Mouse (Mus musculus) midbrain, embryonic 14.5 days (tissue): ENCODE measurements at regions not wholly inside any gene's neighbourhood (a gene's known extent, or its start where the extent isn't known, plus 50 kb on each side); places are given as distances from the start of the nearest gene placed in this dataset.

Source experiments
- ATAC-seq: fragments of 200-750 bp; cut with Nextera tagmentation; 2 replicates; pipeline ENCODE4 v1.8.0; 2017; ENCODE audit warnings: moderate number of reproducible peaks, moderate library complexity; ENCODE audit not compliant: low FRiP score, low TSS enrichment
- DNase-seq: peaks from one replicate; pipeline ENCODE4 v3.0.0-alpha.2; 2015
- H3K27ac ChIP-seq: fragments of 300-500 bp; sonication (generic); replicated peaks from 2 replicates; pipeline ENCODE4 v1.5.1; 2014; ENCODE audit warnings: mild to moderate bottlenecking, low read depth, low read length, moderate library complexity
- H3K27me3 ChIP-seq: fragments of 300-500 bp; sonication (generic); 2 replicates; pipeline ENCODE4 v1.6.1; 2014; ENCODE audit warnings: low read length, control low read depth, mixed read lengths; ENCODE audit not compliant: control insufficient read depth, insufficient read depth
- H3K36me3 ChIP-seq: fragments of 300-500 bp; sonication (generic); 2 replicates; pipeline ENCODE4 v1.6.1; 2014; ENCODE audit warnings: low read length, control low read depth; ENCODE audit not compliant: control insufficient read depth, insufficient read depth
- H3K4me1 ChIP-seq: fragments of 300-500 bp; sonication (generic); 2 replicates; pipeline ENCODE4 v1.6.1; 2014; ENCODE audit warnings: mild to moderate bottlenecking, antibody characterized with exemption, low read length, control low read depth; ENCODE audit not compliant: control insufficient read depth, insufficient read depth
- H3K4me2 ChIP-seq: fragments of 300-500 bp; sonication (generic); 2 replicates; pipeline ENCODE4 v1.6.1; 2014; ENCODE audit warnings: mild to moderate bottlenecking, low read length, moderate library complexity
- H3K4me3 ChIP-seq: fragments of 300-500 bp; sonication (generic); replicated peaks from 2 replicates; pipeline ENCODE4 v1.5.1; 2014; ENCODE audit warnings: low read depth, low read length
- H3K9ac ChIP-seq: fragments of 300-500 bp; sonication (generic); replicated peaks from 2 replicates; pipeline ENCODE4 v1.6.1; 2014; ENCODE audit warnings: mild to moderate bottlenecking, low read length, moderate library complexity
- H3K9me3 ChIP-seq: fragments of 300-500 bp; sonication (generic); 2 replicates; pipeline ENCODE4 v1.6.1; 2016; ENCODE audit warnings: low read length, control low read depth, mixed read lengths; ENCODE audit not compliant: control insufficient read depth
- WGBS: fragments of 180-500 bp; shearing (Covaris S2); extraction: QIAGEN DNeasy Blood & Tissue Kit; methylation state at CpG from one replicate; pipeline ENCODE4 v1.1.7; 2014; 5-methylcytosine and 5-hydroxymethylcytosine counted together

- Histone ChIP-seq H3K27ac (no peak overlapping the region), H3K27me3 (no peaks in the 10 kb centered on the region), H3K4me2 (no peak overlapping the region), H3K9me3 (no peaks in the 10 kb centered on the region), H3K9ac (no peak overlapping the region), H3K4me3 (no peak overlapping the region), H3K36me3 (no peaks in the 10 kb centered on the region), H3K4me1 (no peaks in the 10 kb centered on the region)
- WGBS = 94% methylated on average over 8 of the region's 8 CpGs
- DNase-seq (no peak), ATAC-seq (no peak)
Observed at GRCm38 (mm10) chr6:43914741-43915140, 248.7 kb upstream of the Tpk1 start.

- no peak overlapping the region for H3K4me3 ChIP-seq
- no peak for ATAC-seq
- H3K36me3 ChIP-seq = no peaks in the 10 kb centered on the region
- H3K4me1 ChIP-seq = no peaks in the 10 kb centered on the region
- H3K9ac ChIP-seq = no peak overlapping the region
- H3K9me3 ChIP-seq = no peaks in the 10 kb centered on the region
- H3K27me3 ChIP-seq = no peaks in the 10 kb centered on the region
- 83% methylated on average over 3 of the region's 3 CpGs for WGBS
- no peak overlapping the region for H3K4me2 ChIP-seq
- DNase-seq = no peak
- H3K27ac ChIP-seq = no peak overlapping the region
Observed at GRCm38 (mm10) chr6:43885992-43886391, 219.9 kb upstream of the Tpk1 start.

DNA sequence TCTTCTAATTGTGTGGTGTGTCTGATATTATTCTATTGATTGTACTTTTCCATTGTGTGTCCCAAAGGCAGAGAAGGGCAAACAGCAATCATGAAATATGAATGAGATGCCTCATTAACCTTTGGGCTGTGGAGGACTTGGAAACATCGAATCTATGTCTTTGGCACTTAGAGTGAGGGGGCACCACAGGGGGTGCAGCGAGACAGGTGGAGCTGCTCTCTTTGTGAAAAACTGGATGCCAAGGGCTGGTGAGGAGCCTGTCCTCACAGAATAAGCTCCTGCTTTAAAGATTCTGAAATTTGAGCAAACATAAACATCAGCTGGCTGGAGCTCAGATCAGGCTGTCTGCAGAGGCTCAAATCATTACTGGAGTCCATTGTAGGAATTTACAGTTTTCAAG, 210.6 kb upstream of the Tpk1 start:
- H3K27me3 ChIP-seq = no peaks in the 10 kb centered on the region
- DNase-seq (peak; percentile 17), ATAC-seq (no peak)
- WGBS = 54% methylated on average over 2 of the region's 2 CpGs
- H3K4me1 ChIP-seq = no peaks in the 10 kb centered on the region
- no peak overlapping the region for H3K9ac ChIP-seq
- H3K9me3 ChIP-seq = no peaks in the 10 kb centered on the region
- H3K4me2 ChIP-seq = no peak overlapping the region
- H3K36me3 ChIP-seq = no peaks in the 10 kb centered on the region
- no peak overlapping the region for H3K4me3 ChIP-seq
- H3K27ac ChIP-seq = no peak overlapping the region

DNA sequence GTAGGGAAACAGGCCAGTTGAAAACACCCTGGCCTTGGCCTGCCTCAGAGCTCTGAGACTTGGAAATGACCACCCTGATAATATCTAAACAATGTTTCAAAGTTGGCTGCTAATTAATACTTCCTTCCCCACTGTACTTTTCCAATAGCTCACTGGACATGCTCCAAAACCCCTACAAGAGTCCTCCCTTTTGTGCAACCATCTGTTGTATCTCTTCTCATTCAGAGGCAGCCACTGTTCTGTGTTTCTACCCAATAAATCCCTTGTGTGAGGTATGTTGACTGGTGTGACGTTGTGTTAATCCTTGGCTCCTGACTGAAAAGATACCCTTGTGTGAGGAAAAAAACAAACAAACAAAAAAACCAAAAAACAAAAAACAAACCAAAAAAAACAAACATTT, 193.3 kb upstream of the Tpk1 start:
- Histone ChIP-seq H3K36me3 (no peaks in the 10 kb centered on the region), H3K4me2 (no peak overlapping the region), H3K4me3 (no peak overlapping the region), H3K27me3 (no peaks in the 10 kb centered on the region), H3K9ac (no peak overlapping the region), H3K9me3 (no peaks in the 10 kb centered on the region), H3K27ac (no peak overlapping the region), H3K4me1 (no peaks in the 10 kb centered on the region)
- 64% methylated on average over 1 of the region's 1 CpGs for WGBS
- no peak for DNase-seq
- ATAC-seq = no peak

DNA sequence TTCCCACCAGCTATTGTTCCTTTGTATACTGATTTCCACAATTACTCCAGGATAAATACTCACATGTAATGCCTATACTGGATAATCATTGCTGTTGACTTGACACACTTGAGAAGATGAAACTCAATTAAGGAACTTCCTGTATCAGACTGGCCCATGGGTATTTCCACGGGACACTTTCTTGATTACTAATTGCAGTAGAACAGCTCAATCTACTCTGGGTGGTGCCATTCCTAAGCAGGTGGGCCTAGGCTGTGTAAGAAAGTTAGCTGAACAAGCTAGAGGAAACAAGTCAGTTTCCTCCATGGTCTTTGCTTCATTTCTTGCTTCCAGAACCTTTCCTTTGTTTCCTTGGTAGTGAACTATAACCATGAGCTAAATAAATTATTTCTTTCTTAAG, 191.0 kb upstream of the Tpk1 start:
- ATAC-seq = no peak
- Histone ChIP-seq H3K27me3 (no peaks in the 10 kb centered on the region), H3K4me3 (no peak overlapping the region), H3K9ac (no peak overlapping the region), H3K36me3 (no peaks in the 10 kb centered on the region), H3K4me1 (no peaks in the 10 kb centered on the region), H3K4me2 (no peak overlapping the region), H3K9me3 (no peaks in the 10 kb centered on the region), H3K27ac (no peak overlapping the region)
- WGBS = 84% methylated on average over 1 of the region's 1 CpGs
- no peak for DNase-seq

DNA sequence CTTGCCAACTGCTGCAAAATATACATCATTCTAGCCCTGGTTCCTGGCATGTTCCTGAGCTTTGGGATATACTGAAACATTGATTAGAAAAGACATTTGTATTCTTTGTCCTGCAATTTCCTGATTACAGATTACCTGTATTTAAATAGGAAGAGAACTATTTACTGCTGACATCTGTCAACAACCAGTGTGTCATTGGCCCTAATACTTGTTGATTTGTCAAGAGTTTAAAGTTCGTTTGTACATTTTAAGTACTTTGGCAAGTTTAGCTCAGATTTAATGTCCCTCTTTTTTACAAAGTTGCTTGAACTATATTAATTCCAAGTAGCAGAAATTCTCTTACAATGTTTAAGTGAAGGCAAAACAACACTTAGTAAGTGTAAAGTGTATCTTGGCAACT, 187.4 kb upstream of the Tpk1 start:
- ATAC-seq = no peak
- no peak for DNase-seq
- no peak overlapping the region for H3K9ac ChIP-seq
- no peaks in the 10 kb centered on the region for H3K27me3 ChIP-seq
- WGBS = 75% methylated on average over 1 of the region's 1 CpGs
- H3K4me1 ChIP-seq = no peaks in the 10 kb centered on the region
- no peaks in the 10 kb centered on the region for H3K9me3 ChIP-seq
- H3K4me2 ChIP-seq = no peak overlapping the region
- no peak overlapping the region for H3K27ac ChIP-seq
- H3K36me3 ChIP-seq = no peaks in the 10 kb centered on the region
- no peak overlapping the region for H3K4me3 ChIP-seq

DNA sequence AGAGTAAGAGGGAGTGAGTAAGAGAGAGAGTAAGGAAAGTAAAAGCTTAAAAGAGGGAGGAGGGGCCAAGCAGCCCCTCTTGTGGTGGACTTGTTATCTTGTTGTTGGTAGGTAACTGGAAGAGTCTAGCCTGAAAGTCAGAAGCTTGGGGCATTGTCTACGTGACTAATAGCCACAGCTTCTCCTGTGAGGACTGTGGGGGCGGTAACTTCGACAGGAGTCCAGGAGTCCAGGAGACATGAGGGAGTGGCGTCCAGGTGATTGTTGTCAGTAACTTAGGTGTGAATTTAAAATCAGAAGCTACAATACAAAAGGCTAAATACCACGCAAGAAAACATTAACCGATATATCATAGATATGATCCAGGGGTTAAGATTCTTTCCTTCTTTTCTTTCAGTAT, 185.2 kb upstream of the Tpk1 start:
- H3K9me3 ChIP-seq = no peaks in the 10 kb centered on the region
- DNase-seq = no peak
- H3K4me2 ChIP-seq = no peak overlapping the region
- H3K36me3 ChIP-seq = no peaks in the 10 kb centered on the region
- no peaks in the 10 kb centered on the region for H3K4me1 ChIP-seq
- no peak for ATAC-seq
- no peak overlapping the region for H3K4me3 ChIP-seq
- no peak overlapping the region for H3K27ac ChIP-seq
- no peaks in the 10 kb centered on the region for H3K27me3 ChIP-seq
- H3K9ac ChIP-seq = no peak overlapping the region
- 91% methylated on average over 6 of the region's 6 CpGs for WGBS

- Histone ChIP-seq H3K4me2 (no peak overlapping the region), H3K27me3 (no peaks in the 10 kb centered on the region), H3K27ac (no peak overlapping the region), H3K9me3 (no peaks in the 10 kb centered on the region), H3K4me3 (no peak overlapping the region), H3K4me1 (no peaks in the 10 kb centered on the region), H3K36me3 (no peaks in the 10 kb centered on the region), H3K9ac (no peak overlapping the region)
- WGBS = 73% methylated on average over 6 of the region's 6 CpGs
- no peak for DNase-seq
- ATAC-seq = no peak
Observed at GRCm38 (mm10) chr6:43838960-43839359, 172.9 kb upstream of the Tpk1 start.

DNA sequence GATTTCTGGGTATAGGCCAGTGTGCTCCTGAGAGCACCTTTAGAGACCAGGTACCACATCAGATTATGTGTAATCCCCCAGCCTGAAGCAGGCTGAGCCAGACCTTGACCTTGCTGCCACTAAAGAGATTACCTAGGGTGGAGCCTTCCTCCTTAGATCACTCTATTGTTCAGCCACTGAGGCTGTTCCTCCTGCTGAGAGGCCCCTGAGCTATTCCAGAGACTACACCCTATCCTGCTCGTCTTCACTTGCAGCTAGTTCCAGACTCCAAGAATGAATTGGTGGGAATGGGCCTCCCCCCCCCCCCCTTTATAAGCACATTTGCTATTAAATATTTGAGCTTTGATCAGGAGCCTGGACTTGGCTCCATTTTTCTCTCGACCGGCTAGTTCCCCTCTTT, 163.8 kb upstream of the Tpk1 start:
- ATAC-seq (no peak), DNase-seq (no peak)
- Histone ChIP-seq H3K27ac (no peak overlapping the region), H3K4me3 (no peak overlapping the region), H3K4me1 (no peaks in the 10 kb centered on the region), H3K9ac (no peak overlapping the region), H3K4me2 (no peak overlapping the region), H3K27me3 (no peaks in the 10 kb centered on the region), H3K9me3 (no peaks in the 10 kb centered on the region), H3K36me3 (no peaks in the 10 kb centered on the region)
- WGBS = 69% methylated on average over 3 of the region's 3 CpGs
